Mouse (Mus musculus) neutrophil, adult 83 days (primary cell): ENCODE results near the gene Ankrd55. TPM values are rescaled to one million over a fixed set of nuclear protein-coding genes. Genes with fewer than 3 reads are reported as not detected.

Experiments
- total RNA-seq, 2 experiments: library from RNA; stranded (reverse); gene quantifications; one replicate each; pipeline ENCODE4 v1.2.4; 2023

Gene Ankrd55
- not detected for total RNA-seq

GRCm38 (mm10) chr13:112288225-112289178 is at the start of gene Ankrd55:
Gene Ankrd55 (plus strand): TSS chr13:112288451.

Other genes starting within 250 kb of the Ankrd55 start
- gene Il6st, start 175.6 kb downstream of the Ankrd55 start, total RNA-seq, result 10 to 100 TPM; 51.9 to 57.1 TPM